Mouse (Mus musculus) stomach, postnatal 0 days (tissue): ENCODE measurements at regions not wholly inside any gene's neighbourhood (a gene's known extent, or its start where the extent isn't known, plus 50 kb on each side); places are given as distances from the start of the nearest gene placed in this dataset.

Experiments used
- ATAC-seq: fragments of 200-750 bp; cut with Nextera tagmentation; 2 replicates; pipeline ENCODE4 v1.8.0; 2017; ENCODE audit not compliant: low FRiP score, low TSS enrichment
- DNase-seq: peaks from one replicate; pipeline ENCODE4 v3.0.0-alpha.2; 2016; ENCODE audit warnings: low spot score
- H3K27ac ChIP-seq: fragments of 300-500 bp; sonication (generic); replicated peaks from 2 replicates; pipeline ENCODE4 v1.5.1; 2014; ENCODE audit warnings: mild to moderate bottlenecking, control low read depth
- H3K27me3 ChIP-seq: fragments of 300-500 bp; sonication (generic); 2 replicates; pipeline ENCODE4 v1.6.1; 2014; ENCODE audit warnings: low read length; ENCODE audit not compliant: control insufficient read depth, insufficient read depth
- H3K36me3 ChIP-seq: fragments of 300-500 bp; sonication (generic); 2 replicates; pipeline ENCODE4 v1.6.1; 2014; ENCODE audit warnings: low read length, mixed read lengths; ENCODE audit not compliant: control insufficient read depth, insufficient read depth
- H3K4me1 ChIP-seq: fragments of 300-500 bp; sonication (generic); replicated peaks from 2 replicates; pipeline ENCODE4 v1.6.1; 2014; ENCODE audit warnings: antibody characterized with exemption; ENCODE audit not compliant: control insufficient read depth, insufficient read depth
- H3K4me2 ChIP-seq: fragments of 300-500 bp; sonication (generic); replicated peaks from 2 replicates; pipeline ENCODE4 v1.6.1; 2014; ENCODE audit warnings: low read depth, mild to moderate bottlenecking, control low read depth, moderate library complexity
- H3K4me3 ChIP-seq: fragments of 300-500 bp; sonication (generic); 2 replicates; pipeline ENCODE4 v1.5.1; 2014; ENCODE audit warnings: low read depth, low read length, control low read depth
- H3K9ac ChIP-seq: fragments of 300-500 bp; sonication (generic); 2 replicates; pipeline ENCODE4 v1.6.1; 2014; ENCODE audit warnings: mild to moderate bottlenecking, low read length, control low read depth, mixed read lengths
- H3K9me3 ChIP-seq: fragments of 300-500 bp; sonication (generic); 2 replicates; pipeline ENCODE4 v1.6.1; 2016; ENCODE audit warnings: low read length; ENCODE audit not compliant: control insufficient read depth
- CTCF ChIP-seq: IDR thresholded peaks from 2 replicates; pipeline ENCODE4 v1.5.1; 2016; ENCODE audit warnings: antibody characterized with exemption, low read depth, mild to moderate bottlenecking, moderate library complexity
- EP300 ChIP-seq: optimal IDR thresholded peaks from 2 replicates; pipeline ENCODE3; 2016; ENCODE audit warnings: antibody characterized with exemption
- WGBS: fragments of 180-500 bp; shearing (Covaris S2); extraction: QIAGEN DNeasy Blood & Tissue Kit; methylation state at CpG from one replicate; pipeline ENCODE4 v1.1.7; 2014; 5-methylcytosine and 5-hydroxymethylcytosine counted together

GRCm38 (mm10) chr8:10879883-10880282, 128.4 kb downstream of the Irs2 start:
- DNase-seq = no peak
- TF ChIP-seq CTCF (no peak), EP300 (no peak)
- WGBS = 57% methylated on average over 6 of the region's 6 CpGs

GRCm38 (mm10) chr8:10879049-10879847, 129.0 kb downstream of the Irs2 start:
- no peaks in the 10 kb centered on the region; the same call in 1 of the 2 replicates for H3K4me1 ChIP-seq

More at GRCm38 (mm10) chr8:10879883-10880282, 128.4 kb downstream of the Irs2 start:
- no peak for ATAC-seq
- no peaks in the 10 kb centered on the region for H3K9me3 ChIP-seq
- H3K4me1 ChIP-seq = no peaks in the 10 kb centered on the region; the same call in 1 of the 2 replicates
- peak overlapping the region; percentile 61; the same call in 1 of the 2 replicates for H3K27ac ChIP-seq
- H3K27me3 ChIP-seq = no peaks in the 10 kb centered on the region
- H3K4me2 ChIP-seq = no peak overlapping the region
- H3K36me3 ChIP-seq = no peaks in the 10 kb centered on the region
- no peak overlapping the region for H3K9ac ChIP-seq
- H3K4me3 ChIP-seq = no peak overlapping the region

GRCm38 (mm10) chr8:10878371-10878770, 129.9 kb downstream of the Irs2 start:
- DNase-seq (no peak), ATAC-seq (0 out of 2 replicates have a peak, but pooled peaks have one; percentile 19)
- Histone ChIP-seq H3K4me2 (no peak overlapping the region), H3K9me3 (no peaks in the 10 kb centered on the region), H3K27ac (no peak overlapping the region), H3K4me3 (no peak overlapping the region), H3K4me1 (no peaks in the 10 kb centered on the region; the same call in 1 of the 2 replicates), H3K27me3 (no peaks in the 10 kb centered on the region), H3K36me3 (no peaks in the 10 kb centered on the region), H3K9ac (no peak overlapping the region)
- WGBS = 89% methylated on average over 4 of the region's 4 CpGs
- TF ChIP-seq CTCF = no peak
- no peak for TF ChIP-seq EP300

More at GRCm38 (mm10) chr8:10879049-10879847, 129.0 kb downstream of the Irs2 start:
- DNase-seq (peak; percentile 75), ATAC-seq (peak; percentile 93)
- WGBS = 66% methylated on average over 10 of the region's 10 CpGs
- TF ChIP-seq EP300 = no peak
- TF ChIP-seq CTCF = peak; percentile 65
- Histone ChIP-seq H3K27ac (peak overlapping the region; percentile 61; the same call in 1 of the 2 replicates), H3K36me3 (no peaks in the 10 kb centered on the region), H3K9ac (no peak overlapping the region), H3K27me3 (no peaks in the 10 kb centered on the region), H3K9me3 (no peaks in the 10 kb centered on the region), H3K4me3 (no peak overlapping the region), H3K4me2 (no peak overlapping the region)

GRCm38 (mm10) chr8:10875170-10875569, 133.1 kb downstream of the Irs2 start:
- no peaks in the 10 kb centered on the region for H3K36me3 ChIP-seq
- H3K4me1 ChIP-seq = no peaks in the 10 kb centered on the region
- no peak overlapping the region for H3K4me2 ChIP-seq
- no peak overlapping the region for H3K4me3 ChIP-seq
- TF ChIP-seq EP300 (no peak), CTCF (no peak)
- ATAC-seq (no peak), DNase-seq (no peak)
- H3K9me3 ChIP-seq = no peaks in the 10 kb centered on the region
- WGBS = 69% methylated on average over 6 of the region's 6 CpGs
- H3K27ac ChIP-seq = no peak overlapping the region
- no peak overlapping the region for H3K9ac ChIP-seq
- no peaks in the 10 kb centered on the region for H3K27me3 ChIP-seq

GRCm38 (mm10) chr8:10871451-10871850, 136.8 kb downstream of the Irs2 start:
- no peaks in the 10 kb centered on the region for H3K27me3 ChIP-seq
- no peak for ATAC-seq
- WGBS = 74% methylated on average over 7 of the region's 7 CpGs
- DNase-seq = no peak
- H3K9ac ChIP-seq = no peak overlapping the region
- H3K9me3 ChIP-seq = no peaks in the 10 kb centered on the region
- TF ChIP-seq EP300 (no peak), CTCF (no peak)
- no peaks in the 10 kb centered on the region for H3K4me1 ChIP-seq
- no peaks in the 10 kb centered on the region for H3K36me3 ChIP-seq
- H3K4me2 ChIP-seq = no peak overlapping the region
- H3K4me3 ChIP-seq = no peak overlapping the region
- no peak overlapping the region for H3K27ac ChIP-seq

- Histone ChIP-seq H3K36me3 (no peaks in the 10 kb centered on the region), H3K9ac (no peak overlapping the region), H3K27me3 (no peaks in the 10 kb centered on the region), H3K27ac (no peak overlapping the region), H3K4me3 (no peak overlapping the region), H3K4me1 (no peaks in the 10 kb centered on the region), H3K4me2 (no peak overlapping the region), H3K9me3 (no peaks in the 10 kb centered on the region)
- DNase-seq (no peak), ATAC-seq (no peak)
- TF ChIP-seq EP300 (no peak), CTCF (no peak)
- WGBS = 70% methylated on average over 13 of the region's 13 CpGs
Measured at GRCm38 (mm10) chr8:10870423-10871055, 137.7 kb downstream of the Irs2 start.
